Mouse (Mus musculus): ENCODE measurements around the gene Defa26. TPM values are rescaled to one million over a fixed set of nuclear protein-coding genes. Genes with fewer than 3 reads are reported as not detected.
"Not testable (repeated sequence)": the region's sequence is repeated elsewhere in the genome, so short reads cannot be mapped to it uniquely, and the experiment has no call there.

Defa26 gene
- not detected for total RNA-seq (2021)

GRCm38 (mm10) chr8:21617883-21618282, at the start of gene Defa26:
Gene Defa26 (plus strand): TSS chr8:21618183.
- DNase-seq, result not testable (repeated sequence)

- not testable (repeated sequence) for DNase-seq
These were observed 35.3 kb upstream of the Defa26 start, which contains the start of gene Defa28 for GRCm38 (mm10) chr8:21582706-21583105. Gene Defa28 (plus strand): TSS chr8:21583006.

GRCm38 (mm10) chr8:21594408-21594807, 23.6 kb upstream of the Defa26 start, which contains the start of gene Gm7861:
Gene Gm7861 (minus strand): TSS chr8:21594508.
- not testable (repeated sequence) for DNase-seq

- not testable (repeated sequence) for DNase-seq
These were observed 37.5 kb downstream of the Defa26 start, which contains the start of gene Defa17 for GRCm38 (mm10) chr8:21655480-21655879. Gene Defa17 (plus strand): TSS chr8:21655780.

- DNase-seq, result not testable (repeated sequence)
These were observed 47.5 kb downstream of the Defa26 start, which contains the start of gene Defa34 for GRCm38 (mm10) chr8:21665497-21665896. Gene Defa34 (plus strand): TSS chr8:21665797.

Other genes with a start within 250 kb of the Defa26 start
- gene Defa2, start 239.7 kb upstream of the Defa26 start, total RNA-seq (2021), result not detected
- gene Defa33, start 226.4 kb upstream of the Defa26 start, total RNA-seq (2021), result not detected
- not detected for gene Defa36, start 190.8 kb upstream of the Defa26 start, total RNA-seq (2021)
- gene Gm7849, start 161.6 kb upstream of the Defa26 start, total RNA-seq (2021), result not detected
- gene Defa20, start 108.9 kb upstream of the Defa26 start, total RNA-seq (2021), result not detected
- gene Defa32, start 89.2 kb upstream of the Defa26 start, total RNA-seq (2021), result not detected
- not detected for gene Defa37, start 52.8 kb upstream of the Defa26 start, total RNA-seq (2021)
- gene Defa28, start 35.2 kb upstream of the Defa26 start, total RNA-seq (2021), result not detected
- not detected for gene Gm7861, start 23.7 kb upstream of the Defa26 start, total RNA-seq (2021)
- not detected for gene Defa17, start 37.6 kb downstream of the Defa26 start, total RNA-seq (2021)
- not detected for gene Defa34, start 47.6 kb downstream of the Defa26 start, total RNA-seq (2021)
- gene AY761184, start 85.5 kb downstream of the Defa26 start, total RNA-seq (2021), result not detected
- not detected for gene Defa24, start 116.3 kb downstream of the Defa26 start, total RNA-seq (2021)
- not detected for gene Defb50, start 205.4 kb downstream of the Defa26 start, total RNA-seq (2021)
- gene Defb2, start 221.7 kb downstream of the Defa26 start, total RNA-seq (2021), result not detected
- not detected for gene Defb10, start 240.7 kb downstream of the Defa26 start, total RNA-seq (2021)